Mouse (Mus musculus) lung, adult 2 months (tissue): Measurements from ENCODE around the gene 2010109A12Rik.

Source experiments
- CTCF ChIP-seq: fragments of 200-500 bp; IDR thresholded peaks from 2 replicates; pipeline ENCODE4 v1.5.1; 2011; ENCODE audit warnings: mild to moderate bottlenecking, low read length, control low read depth; ENCODE audit not compliant: insufficient read depth
- POLR2A ChIP-seq: fragments of 200-500 bp; IDR thresholded peaks from 2 replicates; pipeline ENCODE4 v1.6.1; 2011; ENCODE audit warnings: low read depth, mild to moderate bottlenecking, control low read depth, low read length, borderline replicate concordance; ENCODE audit errors: extremely low read depth

DNA sequence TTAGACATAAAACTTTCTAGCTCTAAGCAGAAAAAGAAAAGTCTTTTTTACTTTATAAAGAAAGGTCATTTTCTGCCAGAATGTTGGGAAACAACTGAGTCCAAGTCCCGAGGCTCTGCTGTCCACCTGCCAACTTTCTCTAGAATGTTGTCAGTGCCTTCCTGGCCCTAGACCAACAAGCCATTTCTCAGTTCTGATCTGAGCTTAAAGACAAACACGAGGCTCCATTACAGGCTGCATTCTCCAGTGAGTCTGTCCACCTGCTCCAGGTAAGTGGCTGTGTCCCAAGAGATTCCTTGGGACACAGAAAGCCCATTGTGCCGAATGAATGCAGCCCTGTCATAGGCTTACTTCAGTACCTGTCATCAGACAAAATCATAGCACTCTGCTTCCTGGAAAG lies 15.3 kb downstream of the 2010109A12Rik start:
- TF ChIP-seq CTCF (no peak), POLR2A (no peak)
